Mouse (Mus musculus) stomach, embryonic 14.5 days (tissue): ENCODE data around the gene Mybphl. TPM values are rescaled to one million over a fixed set of nuclear protein-coding genes. Genes with fewer than 3 reads are reported as not detected.

ENCODE experiments used
- ATAC-seq: fragments of 200-750 bp; cut with Nextera tagmentation; 2 replicates; pipeline ENCODE4 v1.8.0; 2017; ENCODE audit warnings: low read depth, moderate TSS enrichment; ENCODE audit not compliant: insufficient number of reproducible peaks, insufficient read depth, low FRiP score
- H3K27ac ChIP-seq: fragments of 300-500 bp; sonication (generic); 2 replicates; pipeline ENCODE4 v1.5.1; 2014; ENCODE audit warnings: mild to moderate bottlenecking, low read length, moderate library complexity, mixed read lengths
- H3K27me3 ChIP-seq: fragments of 300-500 bp; sonication (generic); 2 replicates; pipeline ENCODE4 v1.6.1; 2014; ENCODE audit warnings: low read length, control low read depth, mixed read lengths; ENCODE audit not compliant: control insufficient read depth, insufficient read depth
- H3K36me3 ChIP-seq: fragments of 300-500 bp; sonication (generic); 2 replicates; pipeline ENCODE4 v1.6.1; 2014; ENCODE audit warnings: mild to moderate bottlenecking, control low read depth, low read length, moderate library complexity, mixed read lengths; ENCODE audit not compliant: control insufficient read depth, insufficient read depth
- H3K4me1 ChIP-seq: fragments of 300-500 bp; sonication (generic); 2 replicates; pipeline ENCODE4 v1.6.1; 2014; ENCODE audit warnings: low read length, control low read depth, mixed read lengths; ENCODE audit not compliant: control insufficient read depth, insufficient read depth
- H3K4me2 ChIP-seq: fragments of 300-500 bp; sonication (generic); replicated peaks from 2 replicates; pipeline ENCODE4 v1.6.1; 2014; ENCODE audit warnings: low read depth, low read length, control low read depth
- H3K4me3 ChIP-seq: fragments of 300-500 bp; sonication (generic); 2 replicates; pipeline ENCODE4 v1.5.1; 2014; ENCODE audit warnings: low read depth, low read length, control low read depth
- H3K9ac ChIP-seq: fragments of 300-500 bp; sonication (generic); replicated peaks from 2 replicates; pipeline ENCODE4 v1.6.1; 2014; ENCODE audit warnings: low read depth, mild to moderate bottlenecking, control low read depth, low read length, moderate library complexity, mixed read lengths
- H3K9me3 ChIP-seq: fragments of 300-500 bp; sonication (generic); 2 replicates; pipeline ENCODE4 v1.6.1; 2016; ENCODE audit warnings: low read depth, low read length, control low read depth; ENCODE audit not compliant: control insufficient read depth
- WGBS: fragments of 180-500 bp; shearing (Covaris S2); extraction: QIAGEN DNeasy Blood & Tissue Kit; methylation state at CpG from one replicate; pipeline ENCODE4 v1.1.7; 2014; 5-methylcytosine and 5-hydroxymethylcytosine counted together
- polyA plus RNA-seq: library from polyadenylated mRNA; unstranded; fragments of >200 nt; fragmentation: Nextera tagmentation; extraction: Ambion mirVana; gene quantifications from 2 replicates; pipeline ENCODE4 v1.2.1, GENCODE M21; 2014

Mybphl gene
- polyA plus RNA-seq, 1 experiment from 2014 or later: not detected

DNA sequence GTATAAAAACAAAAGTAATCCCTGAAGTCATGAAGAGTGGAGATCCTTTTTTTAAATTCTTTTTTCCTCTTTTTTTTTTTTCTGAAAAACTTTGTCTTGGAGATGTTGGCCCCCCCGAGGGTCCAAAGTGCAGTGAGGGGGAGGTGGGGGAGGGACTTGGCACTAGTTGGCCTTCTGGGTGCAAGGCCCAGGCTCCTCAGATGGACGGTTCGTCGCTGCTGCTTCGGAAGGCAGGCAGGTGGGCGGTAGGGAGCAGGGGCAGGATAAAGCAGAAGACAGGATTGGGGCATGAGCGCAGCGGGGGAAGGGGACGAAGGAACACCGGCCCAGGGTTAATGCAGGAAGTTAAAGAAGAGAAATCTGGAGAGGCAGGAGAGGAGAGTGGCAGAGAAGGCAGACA is 27.6 kb downstream of the Mybphl start:
- Histone ChIP-seq H3K9ac (0 out of 2 replicates have a peak overlapping the region, but pooled peaks have one; percentile 21), H3K27me3 (no peaks in the 10 kb centered on the region), H3K27ac (no peak overlapping the region), H3K36me3 (peaks cover 5% of the 10 kb centered on the region; the same call in 1 of the 2 replicates), H3K4me1 (peaks cover 13% of the 10 kb centered on the region; the same call in 1 of the 2 replicates), H3K4me3 (no peak overlapping the region), H3K4me2 (peak overlapping the region; percentile 10; the same call in 1 of the 2 replicates), H3K9me3 (no peaks in the 10 kb centered on the region)
- 16% methylated on average over 10 of the region's 10 CpGs for WGBS
- no peak for ATAC-seq

- Histone ChIP-seq H3K4me2 (peak overlapping the region; percentile 10; the same call in 1 of the 2 replicates), H3K9ac (no peak overlapping the region), H3K4me3 (no peak overlapping the region), H3K36me3 (peaks cover under 1% of the 10 kb centered on the region), H3K9me3 (no peaks in the 10 kb centered on the region), H3K27ac (no peak overlapping the region), H3K27me3 (no peaks in the 10 kb centered on the region), H3K4me1 (peaks cover 13% of the 10 kb centered on the region; the same call in 1 of the 2 replicates)
- no peak for ATAC-seq
- WGBS: 55% methylated on average over 15 of the region's 15 CpGs
Observed at GRCm38 (mm10) chr3:108392793-108393192, 28.1 kb downstream of the Mybphl start.

DNA sequence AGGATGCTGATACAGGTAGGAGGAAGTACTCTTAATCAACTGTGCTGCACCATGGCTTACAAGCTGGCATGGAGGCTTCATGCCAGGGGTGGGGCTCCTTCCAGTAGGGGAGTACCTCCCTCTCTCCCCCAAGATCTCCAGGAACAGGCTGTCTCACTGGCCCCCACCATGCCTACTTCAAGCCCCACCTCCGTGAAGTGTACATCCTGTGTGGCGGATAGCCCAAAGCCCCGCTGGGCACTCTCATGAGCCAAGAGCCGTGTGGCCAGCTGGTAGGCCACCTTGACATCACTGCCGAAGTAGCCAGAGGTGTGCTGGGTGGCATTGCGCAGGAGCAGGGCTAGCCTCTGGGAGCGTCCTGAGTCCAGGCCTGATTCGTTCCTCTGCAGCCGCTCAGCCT is 33.6 kb downstream of the Mybphl start:
- H3K9ac ChIP-seq: no peak overlapping the region
- H3K4me2 ChIP-seq: no peak overlapping the region
- no peak for ATAC-seq
- WGBS: 82% methylated on average over 9 of the region's 9 CpGs
- no peaks in the 10 kb centered on the region for H3K27me3 ChIP-seq
- H3K4me1 ChIP-seq: 0 out of 2 replicates have a peak, but pooled peaks cover 3% of the 10 kb centered on the region
- peaks cover 7% of the 10 kb centered on the region for H3K36me3 ChIP-seq
- H3K4me3 ChIP-seq: no peak overlapping the region
- no peaks in the 10 kb centered on the region for H3K9me3 ChIP-seq
- no peak overlapping the region for H3K27ac ChIP-seq

DNA sequence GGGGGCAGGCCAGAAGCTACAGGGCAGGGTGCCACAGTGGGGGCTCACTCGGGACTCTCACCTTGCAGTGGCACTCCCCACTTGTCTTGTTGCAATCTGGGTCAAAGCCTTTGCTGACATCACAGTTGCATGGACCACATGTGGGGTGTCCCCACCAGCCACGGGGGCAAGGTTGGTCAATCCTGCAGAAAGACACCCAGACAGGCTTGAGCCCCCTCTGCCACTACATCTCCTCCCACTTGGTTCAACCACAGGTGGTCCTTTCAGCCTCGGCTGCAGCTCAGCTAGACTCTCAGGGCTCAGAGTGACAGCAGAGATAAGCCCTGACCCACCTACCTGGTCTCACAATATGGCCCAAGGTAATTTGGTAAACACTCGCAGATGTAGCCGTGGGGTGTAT is 35.7 kb downstream of the Mybphl start:
- no peak overlapping the region for H3K9ac ChIP-seq
- H3K4me3 ChIP-seq: no peak overlapping the region
- peaks cover 7% of the 10 kb centered on the region for H3K36me3 ChIP-seq
- WGBS: 85% methylated on average over 5 of the region's 5 CpGs
- no peak for ATAC-seq
- no peaks in the 10 kb centered on the region for H3K9me3 ChIP-seq
- 0 out of 2 replicates have a peak, but pooled peaks cover 3% of the 10 kb centered on the region for H3K4me1 ChIP-seq
- no peak overlapping the region for H3K27ac ChIP-seq
- H3K4me2 ChIP-seq: no peak overlapping the region
- no peaks in the 10 kb centered on the region for H3K27me3 ChIP-seq

DNA sequence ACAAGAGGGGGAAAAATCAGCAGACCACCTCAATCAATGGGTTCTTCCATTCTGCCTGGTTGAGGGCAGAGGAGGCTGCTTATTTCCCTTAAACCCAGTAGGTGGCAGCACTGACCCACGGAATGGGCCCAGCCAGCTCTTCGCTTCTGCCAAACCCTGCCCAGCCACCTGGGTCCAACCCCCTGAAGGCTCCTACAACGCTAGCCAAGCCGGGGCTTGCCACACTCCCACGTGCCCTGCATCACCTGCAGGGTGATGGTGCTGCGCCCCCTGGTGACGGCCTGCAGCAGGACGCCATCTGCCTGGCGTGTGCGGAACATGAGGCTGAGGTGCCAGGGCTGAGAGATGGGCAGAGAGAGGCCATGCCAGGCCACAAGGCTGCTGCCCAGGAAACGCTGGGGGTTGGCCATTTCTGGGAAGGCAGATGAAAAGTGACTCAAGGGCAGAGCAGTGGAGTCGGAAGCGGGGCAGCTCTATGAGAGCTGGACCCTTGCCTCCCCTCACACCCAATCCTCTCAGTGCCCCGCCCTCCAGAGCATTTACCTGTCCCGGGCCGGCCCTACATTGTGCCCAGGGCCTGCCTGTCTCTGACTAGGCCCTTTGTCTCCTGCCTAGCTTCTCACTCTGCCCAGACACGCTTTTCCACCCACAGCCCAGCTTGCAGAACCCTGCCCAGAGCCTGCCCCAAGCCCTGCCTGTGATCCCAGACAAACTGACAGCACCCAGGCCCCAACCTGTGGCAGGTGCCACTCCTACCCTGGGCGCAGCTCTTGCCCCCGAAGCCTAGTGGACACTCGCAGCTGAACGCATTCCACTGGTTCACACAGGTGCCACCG is 37.2 kb downstream of the Mybphl start:
- Histone ChIP-seq H3K4me3 (no peak overlapping the region), H3K27me3 (no peaks in the 10 kb centered on the region), H3K9ac (no peak overlapping the region), H3K4me1 (0 out of 2 replicates have a peak, but pooled peaks cover 3% of the 10 kb centered on the region), H3K4me2 (peak overlapping the region; percentile 8; the same call in 1 of the 2 replicates), H3K27ac (peak overlapping the region; percentile 53; the same call in 1 of the 2 replicates), H3K9me3 (no peaks in the 10 kb centered on the region), H3K36me3 (peaks cover 7% of the 10 kb centered on the region)
- peak; percentile 92 for ATAC-seq
- WGBS: 33% methylated on average over 22 of the region's 22 CpGs

DNA sequence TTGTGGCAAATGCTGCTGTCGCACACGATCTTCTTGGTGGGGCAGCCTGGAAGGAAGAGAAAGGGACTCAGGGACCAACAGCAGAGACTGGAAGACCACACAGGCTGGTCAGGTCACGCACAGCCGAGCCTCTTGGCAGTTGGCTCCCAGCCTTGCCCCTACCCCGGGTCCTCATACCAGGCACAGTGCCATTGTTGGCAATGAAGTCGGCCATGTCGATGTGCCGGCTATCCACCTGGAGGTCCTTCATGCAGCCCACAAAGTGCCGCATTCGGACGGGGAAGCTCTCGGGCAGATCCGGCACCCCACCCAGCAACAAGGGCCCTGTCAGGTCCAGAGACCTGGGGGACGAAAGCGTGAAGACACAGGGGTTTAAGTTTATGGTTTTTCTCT is 37.8 kb downstream of the Mybphl start:
- Histone ChIP-seq H3K9me3 (no peaks in the 10 kb centered on the region), H3K36me3 (peaks cover 7% of the 10 kb centered on the region), H3K27ac (peak overlapping the region; percentile 53; the same call in 1 of the 2 replicates), H3K9ac (no peak overlapping the region), H3K4me1 (0 out of 2 replicates have a peak, but pooled peaks cover 3% of the 10 kb centered on the region), H3K4me3 (no peak overlapping the region), H3K4me2 (no peak overlapping the region), H3K27me3 (no peaks in the 10 kb centered on the region)
- ATAC-seq: no peak
- 86% methylated on average over 15 of the region's 15 CpGs for WGBS

DNA sequence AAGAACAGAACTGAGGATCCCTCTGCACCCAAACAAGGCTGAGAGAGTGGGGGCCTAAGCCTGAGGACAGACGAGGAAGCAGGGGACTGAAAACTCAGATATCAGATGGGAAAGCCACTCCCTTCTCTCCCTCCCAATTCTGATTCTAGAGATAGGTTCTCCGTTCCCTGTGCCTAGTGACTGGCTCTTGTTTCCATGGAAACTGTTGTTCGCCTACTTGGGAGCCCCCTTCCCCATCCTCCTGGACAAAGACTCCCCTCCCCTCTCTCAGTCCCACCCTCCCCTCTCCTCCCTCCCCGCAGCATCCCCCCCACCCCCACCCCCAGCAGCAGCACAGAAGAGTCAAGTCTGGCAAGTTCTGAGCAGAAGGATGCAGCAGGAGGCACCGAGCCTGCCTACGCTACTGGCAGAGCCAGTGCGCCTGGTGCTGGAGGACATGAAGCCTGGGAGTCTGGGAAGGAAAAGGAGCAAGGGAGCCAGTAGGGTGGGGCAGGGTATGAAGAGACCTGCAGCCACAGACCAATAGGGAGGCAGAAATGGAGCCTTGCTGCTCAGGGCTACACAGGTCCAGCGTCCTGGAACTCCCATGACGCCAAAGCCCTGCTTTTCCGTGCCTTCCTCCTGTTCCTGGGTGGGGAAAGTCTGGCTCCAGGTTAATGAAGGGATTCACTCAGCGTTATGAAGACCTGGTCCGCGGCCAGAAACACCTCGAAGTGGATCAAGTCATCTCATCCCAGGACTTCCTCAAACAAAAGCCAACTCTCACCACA is 41.0 kb downstream of the Mybphl start:
- Histone ChIP-seq H3K27ac (no peak overlapping the region), H3K9ac (no peak overlapping the region), H3K36me3 (no peaks in the 10 kb centered on the region; the same call in none of the 2 replicates), H3K4me3 (no peak overlapping the region), H3K4me2 (no peak overlapping the region), H3K9me3 (no peaks in the 10 kb centered on the region), H3K27me3 (no peaks in the 10 kb centered on the region), H3K4me1 (0 out of 2 replicates have a peak, but pooled peaks cover 4% of the 10 kb centered on the region)
- ATAC-seq: no peak
- 54% methylated on average over 14 of the region's 14 CpGs for WGBS

GRCm38 (mm10) chr3:108406306-108406885 is 41.7 kb downstream of the Mybphl start:
- 89% methylated on average over 24 of the region's 24 CpGs for WGBS
- Histone ChIP-seq H3K9me3 (no peaks in the 10 kb centered on the region), H3K4me2 (no peak overlapping the region), H3K9ac (no peak overlapping the region), H3K4me1 (0 out of 2 replicates have a peak, but pooled peaks cover 10% of the 10 kb centered on the region), H3K36me3 (no peaks in the 10 kb centered on the region; the same call in none of the 2 replicates), H3K27me3 (no peaks in the 10 kb centered on the region), H3K4me3 (no peak overlapping the region), H3K27ac (no peak overlapping the region)
- no peak for ATAC-seq
